Mouse (Mus musculus) hindbrain, embryonic 15.5 days (tissue): Measurements from ENCODE around the gene Dact2. TPM values are rescaled to one million over a fixed set of nuclear protein-coding genes. Genes with fewer than 3 reads are reported as not detected.

Experiments
- ATAC-seq: fragments of 200-750 bp; cut with Nextera tagmentation; 2 replicates; pipeline ENCODE4 v1.8.0; 2017; ENCODE audit warnings: low read depth, moderate number of reproducible peaks, moderate TSS enrichment; ENCODE audit not compliant: low FRiP score
- H3K27ac ChIP-seq: fragments of 300-500 bp; sonication (generic); replicated peaks from 2 replicates; pipeline ENCODE4 v1.5.1; 2015; ENCODE audit warnings: mild to moderate bottlenecking, inconsistent platforms
- H3K27me3 ChIP-seq: fragments of 300-500 bp; sonication (generic); 2 replicates; pipeline ENCODE4 v1.6.1; 2015; ENCODE audit warnings: control low read depth, inconsistent platforms
- H3K36me3 ChIP-seq: fragments of 300-500 bp; sonication (generic); 2 replicates; pipeline ENCODE4 v1.6.1; 2015; ENCODE audit warnings: control low read depth, inconsistent platforms
- H3K4me1 ChIP-seq: fragments of 300-500 bp; sonication (generic); replicated peaks from 2 replicates; pipeline ENCODE4 v1.6.1; 2015; ENCODE audit warnings: control low read depth, inconsistent platforms
- H3K4me2 ChIP-seq: fragments of 300-500 bp; sonication (generic); 2 replicates; pipeline ENCODE4 v1.6.1; 2015; ENCODE audit warnings: moderate library complexity, mild to moderate bottlenecking, inconsistent platforms
- H3K4me3 ChIP-seq: fragments of 300-500 bp; sonication (generic); 2 replicates; pipeline ENCODE4 v1.5.1; 2015; ENCODE audit warnings: mild to moderate bottlenecking, inconsistent platforms
- H3K9ac ChIP-seq: fragments of 300-500 bp; sonication (generic); 2 replicates; pipeline ENCODE4 v1.6.1; 2015; ENCODE audit warnings: inconsistent platforms
- H3K9me3 ChIP-seq: fragments of 300-500 bp; sonication (generic); 2 replicates; pipeline ENCODE4 v1.6.1; 2016; ENCODE audit warnings: control low read depth, inconsistent platforms
- whole genome bisulfite sequencing: fragments of 180-500 bp; shearing (Covaris S2); methylation state at CpG from one replicate; pipeline ENCODE4 v1.1.7; 2015; 5-methylcytosine and 5-hydroxymethylcytosine counted together
- polyA plus RNA-seq: library from polyadenylated mRNA; unstranded; fragments of >200 nt; fragmentation: Nextera tagmentation; extraction: Ambion mirVana; gene quantifications from 2 replicates; pipeline ENCODE4 v1.2.1, GENCODE M21; 2015

Dact2 gene
- polyA plus RNA-seq, 1 experiment from 2014 or later = 2.0 TPM

- H3K27ac ChIP-seq = no peak overlapping the region
- no peak overlapping the region for H3K4me3 ChIP-seq
- no peaks in the 10 kb centered on the region for H3K9me3 ChIP-seq
- no peak overlapping the region for H3K9ac ChIP-seq
- WGBS = 33% methylated on average over 3 of the region's 3 CpGs
- H3K4me1 ChIP-seq = peaks cover 34% of the 10 kb centered on the region
- H3K27me3 ChIP-seq = peaks cover 25% of the 10 kb centered on the region
- H3K36me3 ChIP-seq = no peaks in the 10 kb centered on the region
- no peak overlapping the region for H3K4me2 ChIP-seq
- peak; percentile 59 for ATAC-seq
These were observed 2.0 kb upstream of the Dact2 start for GRCm38 (mm10) chr17:14206062-14206461.

- peaks cover 25% of the 10 kb centered on the region for H3K27me3 ChIP-seq
- no peaks in the 10 kb centered on the region for H3K9me3 ChIP-seq
- H3K4me1 ChIP-seq = peaks cover 35% of the 10 kb centered on the region
- H3K4me3 ChIP-seq = no peak overlapping the region
- no peak overlapping the region for H3K9ac ChIP-seq
- WGBS = 71% methylated on average over 3 of the region's 3 CpGs
- ATAC-seq = no peak
- no peaks in the 10 kb centered on the region for H3K36me3 ChIP-seq
- no peak overlapping the region for H3K27ac ChIP-seq
- no peak overlapping the region for H3K4me2 ChIP-seq
These were observed 1.1 kb upstream of the Dact2 start for GRCm38 (mm10) chr17:14205236-14205635.

GRCm38 (mm10) chr17:14203121-14203941 is 773 bp downstream of the Dact2 start:
- WGBS = under 1% methylated on average over 95 of the region's 97 CpGs
- H3K9ac ChIP-seq = peak overlapping the region; percentile 73
- no peaks in the 10 kb centered on the region for H3K9me3 ChIP-seq
- H3K36me3 ChIP-seq = no peaks in the 10 kb centered on the region
- H3K4me1 ChIP-seq = peaks cover 35% of the 10 kb centered on the region
- ATAC-seq = peak; percentile 71
- H3K4me2 ChIP-seq = peak overlapping the region; percentile 88
- H3K4me3 ChIP-seq = peak overlapping the region; percentile 64
- peak overlapping the region; percentile 61 for H3K27ac ChIP-seq
- H3K27me3 ChIP-seq = peaks cover 25% of the 10 kb centered on the region

- 2% methylated on average over 18 of the region's 18 CpGs for WGBS
These were observed 1.6 kb downstream of the Dact2 start for GRCm38 (mm10) chr17:14202291-14203030.

GRCm38 (mm10) chr17:14201281-14201787 is 2.8 kb downstream of the Dact2 start:
- H3K4me1 ChIP-seq = peaks cover 28% of the 10 kb centered on the region
- H3K36me3 ChIP-seq = 0 out of 2 replicates have a peak, but pooled peaks cover 4% of the 10 kb centered on the region
- H3K9ac ChIP-seq = no peak overlapping the region
- no peak for ATAC-seq
- peak overlapping the region; percentile 11; the same call in 1 of the 2 replicates for H3K4me2 ChIP-seq
- peaks cover 25% of the 10 kb centered on the region for H3K27me3 ChIP-seq
- H3K9me3 ChIP-seq = no peaks in the 10 kb centered on the region
- no peak overlapping the region for H3K4me3 ChIP-seq
- no peak overlapping the region for H3K27ac ChIP-seq
- 10% methylated on average over 12 of the region's 12 CpGs for WGBS

More at GRCm38 (mm10) chr17:14202291-14203030, 1.6 kb downstream of the Dact2 start:
- peaks cover 25% of the 10 kb centered on the region for H3K27me3 ChIP-seq
- H3K9ac ChIP-seq = peak overlapping the region; percentile 73; the same call in 1 of the 2 replicates
- H3K4me1 ChIP-seq = peaks cover 34% of the 10 kb centered on the region
- H3K4me3 ChIP-seq = peak overlapping the region; percentile 64
- no peaks in the 10 kb centered on the region for H3K36me3 ChIP-seq
- H3K9me3 ChIP-seq = no peaks in the 10 kb centered on the region
- ATAC-seq = peak; percentile 5; the same call in 1 of the 2 replicates
- no peak overlapping the region for H3K27ac ChIP-seq
- H3K4me2 ChIP-seq = peak overlapping the region; percentile 88

GRCm38 (mm10) chr17:14200206-14200605 is 3.9 kb downstream of the Dact2 start:
- no peak overlapping the region for H3K27ac ChIP-seq
- H3K4me2 ChIP-seq = no peak overlapping the region
- WGBS = 94% methylated on average over 7 of the region's 7 CpGs
- H3K9ac ChIP-seq = no peak overlapping the region
- H3K27me3 ChIP-seq = peaks cover 19% of the 10 kb centered on the region
- H3K36me3 ChIP-seq = 0 out of 2 replicates have a peak, but pooled peaks cover 4% of the 10 kb centered on the region
- no peaks in the 10 kb centered on the region for H3K9me3 ChIP-seq
- H3K4me1 ChIP-seq = peaks cover 28% of the 10 kb centered on the region
- no peak overlapping the region for H3K4me3 ChIP-seq
- ATAC-seq = no peak

GRCm38 (mm10) chr17:14199621-14200020 is 4.5 kb downstream of the Dact2 start:
- Histone ChIP-seq H3K27me3 (peaks cover 13% of the 10 kb centered on the region), H3K27ac (no peak overlapping the region), H3K4me2 (no peak overlapping the region), H3K4me1 (peaks cover 28% of the 10 kb centered on the region), H3K4me3 (no peak overlapping the region), H3K36me3 (0 out of 2 replicates have a peak, but pooled peaks cover 4% of the 10 kb centered on the region), H3K9ac (no peak overlapping the region), H3K9me3 (no peaks in the 10 kb centered on the region)
- no peak for ATAC-seq
- 57% methylated on average over 4 of the region's 4 CpGs for WGBS

GRCm38 (mm10) chr17:14192924-14193323 is 11.2 kb downstream of the Dact2 start:
- no peak overlapping the region for H3K27ac ChIP-seq
- H3K4me3 ChIP-seq = no peak overlapping the region
- no peaks in the 10 kb centered on the region for H3K27me3 ChIP-seq
- no peak overlapping the region for H3K9ac ChIP-seq
- no peaks in the 10 kb centered on the region for H3K4me1 ChIP-seq
- 65% methylated on average over 9 of the region's 9 CpGs for WGBS
- ATAC-seq = no peak
- no peaks in the 10 kb centered on the region for H3K9me3 ChIP-seq
- 0 out of 2 replicates have a peak, but pooled peaks cover 4% of the 10 kb centered on the region for H3K36me3 ChIP-seq
- H3K4me2 ChIP-seq = no peak overlapping the region

GRCm38 (mm10) chr17:14192432-14192831 is 11.7 kb downstream of the Dact2 start:
- WGBS = 78% methylated on average over 4 of the region's 4 CpGs
- 0 out of 2 replicates have a peak, but pooled peaks cover 4% of the 10 kb centered on the region for H3K36me3 ChIP-seq
- no peaks in the 10 kb centered on the region for H3K27me3 ChIP-seq
- no peak overlapping the region for H3K4me3 ChIP-seq
- H3K4me2 ChIP-seq = no peak overlapping the region
- no peak for ATAC-seq
- no peaks in the 10 kb centered on the region for H3K4me1 ChIP-seq
- H3K9ac ChIP-seq = no peak overlapping the region
- no peak overlapping the region for H3K27ac ChIP-seq
- H3K9me3 ChIP-seq = no peaks in the 10 kb centered on the region

GRCm38 (mm10) chr17:14188455-14188854 is 15.6 kb downstream of the Dact2 start:
- no peaks in the 10 kb centered on the region for H3K27me3 ChIP-seq
- no peaks in the 10 kb centered on the region for H3K4me1 ChIP-seq
- H3K9ac ChIP-seq = no peak overlapping the region
- no peaks in the 10 kb centered on the region for H3K36me3 ChIP-seq
- ATAC-seq = no peak
- no peak overlapping the region for H3K4me2 ChIP-seq
- no peak overlapping the region for H3K4me3 ChIP-seq
- no peak overlapping the region for H3K27ac ChIP-seq
- H3K9me3 ChIP-seq = no peaks in the 10 kb centered on the region

GRCm38 (mm10) chr17:14187096-14187495 is 17.0 kb downstream of the Dact2 start:
- ATAC-seq = no peak
- Histone ChIP-seq H3K9me3 (no peaks in the 10 kb centered on the region), H3K27me3 (no peaks in the 10 kb centered on the region)

GRCm38 (mm10) chr17:14186176-14186575 is 17.9 kb downstream of the Dact2 start:
- no peak overlapping the region for H3K4me3 ChIP-seq
- H3K36me3 ChIP-seq = no peaks in the 10 kb centered on the region
- H3K9ac ChIP-seq = no peak overlapping the region
- no peak for ATAC-seq
- H3K9me3 ChIP-seq = no peaks in the 10 kb centered on the region
- no peaks in the 10 kb centered on the region for H3K4me1 ChIP-seq
- H3K27ac ChIP-seq = no peak overlapping the region
- 85% methylated on average over 3 of the region's 3 CpGs for WGBS
- no peaks in the 10 kb centered on the region for H3K27me3 ChIP-seq
- H3K4me2 ChIP-seq = no peak overlapping the region

More at GRCm38 (mm10) chr17:14187096-14187495, 17.0 kb downstream of the Dact2 start:
- no peak overlapping the region for H3K9ac ChIP-seq
- H3K36me3 ChIP-seq = no peaks in the 10 kb centered on the region
- H3K4me1 ChIP-seq = no peaks in the 10 kb centered on the region
- H3K4me2 ChIP-seq = no peak overlapping the region
- no peak overlapping the region for H3K27ac ChIP-seq
- no peak overlapping the region for H3K4me3 ChIP-seq
